Mouse (Mus musculus) neural tube, embryonic 10.5 days (tissue): ENCODE results near the gene Decr2.
"Not testable (repeated sequence)": the region's sequence is repeated elsewhere in the genome, so short reads cannot be mapped to it uniquely, and the experiment has no call there.

Experiments used
- DNase-seq: peaks from one replicate; pipeline ENCODE4 v3.0.0-alpha.2; 2017; ENCODE audit warnings: low spot score; ENCODE audit errors: extremely low spot score

Gene Decr2

GRCm38 (mm10) chr17:26064916-26065315 is 25.2 kb downstream of the Decr2 start:
- no peak for DNase-seq

DNA sequence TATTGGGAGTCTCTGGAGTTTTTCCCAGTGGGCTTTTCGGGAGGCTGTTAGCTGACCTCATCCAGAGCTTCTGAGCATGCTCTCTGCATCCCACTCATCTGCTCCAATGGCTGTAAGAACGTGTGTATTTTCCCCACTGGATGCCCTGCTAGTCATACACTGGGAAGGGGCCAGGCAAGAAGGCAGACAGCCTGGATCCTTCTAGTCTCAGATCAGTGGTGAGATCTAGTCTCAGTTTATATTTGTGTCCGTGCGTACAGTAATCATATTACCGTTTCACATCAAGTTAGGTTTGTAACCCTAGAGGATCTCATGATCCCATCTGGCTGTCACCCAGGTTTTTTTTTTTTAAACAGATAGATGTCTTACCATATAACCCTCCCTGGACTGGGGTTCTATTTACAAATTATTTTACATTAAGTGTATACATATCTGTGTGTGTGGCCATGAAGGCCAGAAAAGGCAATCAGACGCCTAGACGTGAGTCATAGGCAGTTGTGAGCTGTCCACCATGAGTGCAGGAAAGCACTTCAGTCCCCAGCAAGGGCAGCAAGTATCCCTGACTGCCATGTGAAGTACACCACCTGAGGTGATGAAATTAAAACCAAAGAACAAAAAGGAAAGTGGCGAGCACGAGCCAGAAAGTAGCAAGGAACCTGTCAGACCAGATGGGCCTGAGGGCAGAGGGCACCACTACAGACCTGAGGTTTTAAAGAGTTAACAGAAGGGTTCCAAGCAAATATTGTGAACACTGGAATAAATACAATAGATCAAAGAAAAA is 32.2 kb downstream of the Decr2 start:
- DNase-seq = no peak

- no peak for DNase-seq
Observed at GRCm38 (mm10) chr17:26057278-26057677, 32.9 kb downstream of the Decr2 start.

DNA sequence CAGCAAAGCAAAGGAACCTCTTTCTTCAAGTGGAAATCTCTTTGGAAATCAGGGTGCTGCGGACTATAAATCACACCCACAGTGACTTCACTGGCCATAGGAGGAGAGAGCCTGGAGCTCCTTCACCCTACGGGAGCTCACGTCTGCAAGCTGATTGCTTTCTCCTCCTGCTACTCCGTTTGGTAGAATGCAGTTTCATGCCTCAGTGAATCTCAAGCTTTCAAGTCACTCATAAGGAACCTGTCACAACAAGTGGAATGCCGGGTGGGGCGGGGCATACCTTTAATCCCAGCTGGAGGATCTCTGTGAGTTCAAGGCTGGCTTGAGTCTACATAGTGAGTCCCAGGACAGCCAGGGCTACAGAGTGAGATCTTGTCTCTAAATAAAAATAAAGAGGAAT is 35.0 kb downstream of the Decr2 start:
- no peak for DNase-seq

- DNase-seq = no peak
Observed at GRCm38 (mm10) chr17:26054133-26054845, 35.8 kb downstream of the Decr2 start.

DNA sequence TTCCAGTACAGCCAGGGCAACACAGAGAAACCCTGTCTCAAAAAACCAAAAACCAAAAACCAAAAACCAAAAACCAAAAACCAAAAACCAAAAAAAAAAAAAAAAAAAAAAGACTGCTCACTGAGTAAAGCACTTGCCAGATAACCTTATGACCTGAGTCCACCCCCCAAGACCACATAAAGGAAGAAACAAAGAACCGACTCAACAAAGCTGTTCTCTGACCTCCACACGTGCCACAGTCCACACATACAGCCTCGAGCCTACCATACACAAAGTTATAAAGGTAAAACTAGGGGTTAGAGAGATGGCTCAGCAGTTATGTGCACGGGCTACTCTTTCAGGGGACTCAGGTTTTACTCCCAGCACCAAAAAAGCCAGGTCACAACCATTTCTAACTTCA is 37.4 kb downstream of the Decr2 start:
- no peak for DNase-seq

- DNase-seq = no peak
Observed at GRCm38 (mm10) chr17:26052074-26052473, 38.1 kb downstream of the Decr2 start.

DNA sequence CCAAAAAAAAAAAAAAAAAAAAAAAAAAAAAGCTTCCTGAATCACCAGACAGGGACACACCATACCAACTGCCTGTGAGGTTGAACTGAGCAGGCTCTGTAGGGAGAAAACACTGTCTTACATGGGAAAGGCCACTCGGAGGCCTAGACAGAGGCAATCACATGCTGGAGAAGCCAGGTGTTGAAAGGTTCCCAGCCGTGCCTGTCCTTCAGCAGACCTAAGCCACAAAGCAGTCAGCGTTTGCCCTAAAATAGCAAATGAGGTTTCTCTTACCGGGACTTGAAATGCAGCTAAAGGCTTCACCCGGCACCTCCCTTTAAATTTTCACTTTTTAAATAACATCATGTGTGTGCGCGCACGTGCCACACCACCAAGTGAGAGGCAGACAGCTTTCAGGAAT is 42.0 kb downstream of the Decr2 start:
- DNase-seq = no peak

- no peak for DNase-seq
Observed at GRCm38 (mm10) chr17:26046253-26046997, 43.7 kb downstream of the Decr2 start.

DNA sequence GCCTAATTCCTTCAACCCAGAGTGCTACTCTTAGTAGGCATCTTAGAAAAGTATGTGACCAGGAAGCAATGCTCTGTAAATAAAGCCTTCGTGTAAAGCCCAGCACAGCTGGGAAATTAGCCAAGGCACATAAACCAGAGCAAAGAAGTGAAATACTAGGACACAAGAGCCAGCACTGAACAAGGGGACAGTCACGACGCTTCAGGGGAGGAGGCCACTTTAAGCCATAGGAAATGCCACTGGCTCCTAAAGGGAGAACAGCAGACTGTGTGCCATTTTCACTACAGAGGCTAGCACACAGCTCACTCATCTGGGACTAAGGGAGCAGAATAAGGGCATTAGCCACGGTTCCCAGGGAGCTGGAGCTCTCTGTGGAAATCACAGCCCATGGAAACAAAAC is 44.9 kb downstream of the Decr2 start:
- no peak for DNase-seq

DNA sequence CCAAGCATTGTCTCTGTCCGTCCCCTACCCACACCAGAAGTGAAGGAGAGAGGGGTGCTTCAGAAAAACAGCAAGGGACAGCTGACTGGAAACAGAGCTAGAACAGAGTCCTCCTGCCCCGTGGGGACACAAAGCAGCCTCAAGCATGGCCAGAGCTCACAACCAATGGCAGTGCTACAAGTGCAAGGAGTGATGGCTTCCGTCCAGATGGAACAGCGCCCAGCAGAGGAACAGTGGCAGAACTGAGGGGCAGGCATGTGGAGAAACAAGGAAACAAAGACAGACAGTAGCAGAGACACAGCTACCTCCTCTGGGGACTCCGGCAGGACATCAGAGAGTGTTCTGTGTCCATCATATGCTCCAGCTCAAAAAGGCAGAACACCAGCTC is 46.9 kb downstream of the Decr2 start:
- no peak for DNase-seq

GRCm38 (mm10) chr17:26042599-26043248 is 47.4 kb downstream of the Decr2 start:
- DNase-seq = no peak

DNA sequence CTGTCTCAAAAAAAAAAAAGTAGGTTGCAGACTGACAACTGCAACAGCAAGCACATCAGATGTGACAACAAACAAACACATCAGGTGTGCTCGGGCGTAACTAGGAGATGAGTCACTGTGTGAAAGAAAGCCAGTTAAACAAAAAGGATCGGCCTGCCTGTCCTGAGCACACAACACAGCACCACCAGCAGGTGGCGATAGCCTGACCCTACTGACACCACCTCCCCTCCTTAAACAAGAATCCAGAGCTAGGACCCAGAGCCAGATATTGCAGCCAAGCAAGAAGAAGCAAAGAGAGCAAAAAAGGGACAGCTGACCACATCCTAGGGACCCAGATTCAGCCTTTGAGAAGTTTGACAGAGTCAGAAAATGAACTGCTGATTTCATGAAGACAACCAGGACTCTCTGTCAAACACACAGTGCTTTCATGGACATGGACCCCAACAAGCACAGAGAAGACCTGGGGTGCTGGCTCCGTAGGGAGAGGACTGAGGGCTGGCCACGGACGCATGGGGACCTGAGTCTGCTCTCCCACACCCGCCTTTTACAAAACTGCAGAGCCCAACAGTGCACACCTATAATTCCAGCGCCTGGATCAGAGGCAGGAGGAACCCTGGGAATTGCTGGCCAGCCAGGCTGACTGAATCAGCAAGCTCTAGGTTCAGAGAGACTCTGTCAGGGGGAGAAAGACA is 48.9 kb downstream of the Decr2 start:
- peak; percentile 59 for DNase-seq

DNA sequence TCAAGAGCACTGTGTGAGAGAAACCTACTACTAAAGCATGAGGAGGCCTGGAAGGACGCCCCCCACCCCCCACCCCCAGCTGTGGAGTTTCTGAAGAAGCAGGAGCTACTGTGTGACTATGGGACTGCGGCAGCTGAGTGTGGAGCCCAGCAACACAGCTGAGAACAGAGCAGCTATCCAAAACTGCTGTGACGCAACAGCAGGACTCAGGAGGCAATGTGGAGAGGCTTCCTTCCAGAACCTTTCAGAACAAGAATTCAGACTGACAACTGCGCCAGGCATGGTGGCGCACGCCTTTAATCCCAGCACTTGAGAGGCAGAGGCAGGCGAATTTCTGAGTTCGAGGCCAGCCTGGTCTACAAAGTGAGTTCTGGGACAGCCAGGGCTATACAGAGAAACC is 49.4 kb downstream of the Decr2 start:
- not testable (repeated sequence) for DNase-seq

DNA sequence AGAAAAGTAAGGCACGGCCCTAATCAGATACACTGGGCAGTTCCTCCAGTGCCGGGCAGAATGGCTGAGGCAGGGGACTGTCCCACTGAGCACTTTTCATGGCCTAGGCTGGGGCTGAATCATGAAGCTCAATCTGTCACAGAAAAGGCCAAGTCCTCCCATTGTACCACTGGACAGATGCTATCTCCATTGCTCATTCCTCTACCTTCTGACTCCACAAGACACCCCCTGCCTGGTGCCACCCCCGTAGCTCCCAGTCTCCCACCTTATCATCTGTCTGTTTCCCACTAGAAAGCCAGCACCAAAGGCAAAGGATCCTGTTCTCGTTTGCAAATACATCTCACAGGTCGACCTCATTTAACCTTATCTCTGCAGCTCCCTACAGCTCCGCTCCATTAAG is 58.1 kb downstream of the Decr2 start:
- DNase-seq = no peak

DNA sequence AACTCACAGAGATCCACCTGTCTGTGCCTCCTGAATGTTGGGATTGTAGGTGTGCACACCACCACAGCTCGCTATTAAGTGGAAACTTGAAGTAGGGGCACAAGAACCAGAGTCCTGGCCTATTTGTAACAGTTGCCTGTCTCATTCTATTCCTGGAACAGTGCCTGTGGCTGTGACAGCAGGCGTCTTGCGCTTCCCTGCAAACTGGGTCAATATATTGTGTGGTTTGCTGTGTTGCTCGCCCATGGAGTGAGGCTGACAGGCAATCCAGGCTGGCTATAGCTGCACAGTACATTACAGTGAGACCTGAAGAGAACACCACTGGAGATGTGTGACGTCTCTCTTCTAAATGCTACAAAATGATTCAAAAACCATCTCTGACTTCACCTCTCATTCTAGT is 58.6 kb downstream of the Decr2 start:
- DNase-seq = no peak
